Mouse (Mus musculus) hindbrain, embryonic 13.5 days (tissue): ENCODE data around the gene Sox5. TPM values are rescaled to one million over a fixed set of nuclear protein-coding genes. Genes with fewer than 3 reads are reported as not detected.

Experiments used
- ATAC-seq: fragments of 200-750 bp; cut with Nextera tagmentation; 2 replicates; pipeline ENCODE4 v1.8.0; 2017; ENCODE audit warnings: moderate TSS enrichment; ENCODE audit not compliant: low FRiP score
- H3K27ac ChIP-seq: fragments of 300-500 bp; sonication (generic); 2 replicates; pipeline ENCODE4 v1.5.1; 2015; ENCODE audit warnings: inconsistent platforms, mild to moderate bottlenecking, moderate library complexity
- H3K27me3 ChIP-seq: fragments of 300-500 bp; sonication (generic); 2 replicates; pipeline ENCODE4 v1.6.1; 2015; ENCODE audit warnings: mild to moderate bottlenecking, inconsistent platforms
- H3K36me3 ChIP-seq: fragments of 300-500 bp; sonication (generic); 2 replicates; pipeline ENCODE4 v1.6.1; 2015; ENCODE audit warnings: mild to moderate bottlenecking, inconsistent platforms
- H3K4me1 ChIP-seq: fragments of 300-500 bp; sonication (generic); replicated peaks from 2 replicates; pipeline ENCODE4 v1.6.1; 2015; ENCODE audit warnings: inconsistent platforms
- H3K4me2 ChIP-seq: fragments of 300-500 bp; sonication (generic); 2 replicates; pipeline ENCODE4 v1.6.1; 2015; ENCODE audit warnings: inconsistent platforms, mild to moderate bottlenecking, moderate library complexity
- H3K4me3 ChIP-seq: fragments of 300-500 bp; sonication (generic); 2 replicates; pipeline ENCODE4 v1.5.1; 2015; ENCODE audit warnings: mild to moderate bottlenecking, inconsistent platforms
- H3K9ac ChIP-seq: fragments of 300-500 bp; sonication (generic); 2 replicates; pipeline ENCODE4 v1.6.1; 2015; ENCODE audit warnings: mild to moderate bottlenecking, inconsistent platforms
- H3K9me3 ChIP-seq: fragments of 300-500 bp; sonication (generic); 2 replicates; pipeline ENCODE4 v1.6.1; 2016; ENCODE audit warnings: inconsistent platforms
- WGBS: fragments of 180-500 bp; shearing (Covaris S2); methylation state at CpG from one replicate; pipeline ENCODE4 v1.1.7; 2015; 5-methylcytosine and 5-hydroxymethylcytosine counted together
- polyA plus RNA-seq: library from polyadenylated mRNA; unstranded; fragments of >200 nt; fragmentation: Nextera tagmentation; extraction: Ambion mirVana; gene quantifications from 2 replicates; pipeline ENCODE4 v1.2.1, GENCODE M21; 2015

The Sox5 gene
- polyA plus RNA-seq, 1 experiment from 2014 or later = 27.7 TPM

DNA sequence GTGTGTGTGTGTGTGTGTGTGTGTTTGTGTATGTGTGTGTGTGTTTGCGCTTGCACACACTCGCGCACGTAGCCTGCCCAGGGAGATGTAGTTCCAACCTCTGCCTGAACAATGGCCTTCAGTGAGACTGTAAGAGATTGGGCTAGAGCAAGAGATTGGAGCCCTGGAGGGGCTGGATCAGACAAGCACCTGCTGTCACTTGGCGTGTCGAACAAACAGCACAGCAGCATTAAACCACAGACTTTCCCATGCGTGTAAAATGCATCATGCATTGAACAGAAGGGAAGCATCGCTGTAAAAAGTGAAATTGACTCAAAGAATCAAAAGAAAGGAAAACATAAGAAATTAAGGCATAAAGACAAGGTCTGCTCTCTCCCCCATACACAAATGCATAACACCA lies 11.1 kb upstream of the Sox5 start:
- Histone ChIP-seq H3K4me2 (no peak overlapping the region), H3K9ac (no peak overlapping the region), H3K36me3 (no peaks in the 10 kb centered on the region), H3K27ac (no peak overlapping the region), H3K9me3 (no peaks in the 10 kb centered on the region), H3K4me1 (no peaks in the 10 kb centered on the region), H3K27me3 (0 out of 2 replicates have a peak, but pooled peaks cover 4% of the 10 kb centered on the region), H3K4me3 (no peak overlapping the region)
- no peak for ATAC-seq
- WGBS = 86% methylated on average over 8 of the region's 8 CpGs

DNA sequence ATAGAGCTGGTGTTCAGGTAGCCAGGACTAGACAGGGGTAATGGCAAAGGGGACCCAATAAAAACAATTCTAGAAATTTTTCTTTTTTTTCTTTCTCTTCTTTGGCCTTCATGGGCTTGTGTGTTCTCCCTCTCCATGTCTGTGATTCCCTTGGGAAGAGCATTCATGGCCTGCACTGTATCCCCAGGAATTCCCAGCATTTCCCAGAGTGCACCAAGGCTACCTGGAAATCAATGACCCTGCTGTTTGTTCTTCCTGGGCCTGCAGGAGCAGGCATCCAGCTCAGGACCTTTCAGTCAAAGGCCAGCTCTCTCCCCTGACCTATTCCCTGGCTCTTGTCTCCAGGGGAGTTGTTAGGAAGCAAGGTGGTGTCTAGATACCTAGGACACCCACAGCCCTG lies 1.5 kb upstream of the Sox5 start:
- peak overlapping the region; percentile 85; the same call in 1 of the 2 replicates for H3K9ac ChIP-seq
- H3K36me3 ChIP-seq = no peaks in the 10 kb centered on the region
- H3K9me3 ChIP-seq = no peaks in the 10 kb centered on the region
- peak overlapping the region; percentile 93 for H3K4me2 ChIP-seq
- no peak overlapping the region for H3K27ac ChIP-seq
- ATAC-seq = no peak
- H3K4me3 ChIP-seq = peak overlapping the region; percentile 77; the same call in 1 of the 2 replicates
- H3K27me3 ChIP-seq = peaks cover 10% of the 10 kb centered on the region
- peaks cover 16% of the 10 kb centered on the region for H3K4me1 ChIP-seq

DNA sequence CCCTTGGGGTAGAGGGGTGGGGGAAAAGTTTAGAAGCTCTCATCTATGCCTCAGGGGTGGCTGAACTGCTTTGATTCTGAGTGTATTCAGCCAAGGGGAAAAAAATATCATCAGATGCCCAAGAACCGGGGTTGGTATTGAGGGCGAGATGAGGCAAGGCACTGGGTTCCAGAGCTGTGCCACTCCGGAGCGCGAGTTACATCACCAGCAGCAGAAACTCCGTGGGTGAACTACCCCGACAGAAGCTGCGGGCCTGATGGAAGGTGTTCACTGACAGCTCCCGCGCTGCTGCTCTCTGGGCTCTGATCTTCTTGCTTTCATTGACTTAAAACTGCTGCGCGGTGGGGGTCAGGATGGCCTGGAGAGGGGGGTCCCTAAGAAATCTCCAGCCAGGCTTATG lies 1.1 kb upstream of the Sox5 start:
- WGBS = 5% methylated on average over 12 of the region's 12 CpGs
- ATAC-seq = no peak
- Histone ChIP-seq H3K27ac (no peak overlapping the region), H3K36me3 (no peaks in the 10 kb centered on the region), H3K4me2 (peak overlapping the region; percentile 93), H3K4me3 (peak overlapping the region; percentile 77), H3K9ac (peak overlapping the region; percentile 85), H3K9me3 (no peaks in the 10 kb centered on the region), H3K27me3 (peaks cover 10% of the 10 kb centered on the region), H3K4me1 (peaks cover 16% of the 10 kb centered on the region)

DNA sequence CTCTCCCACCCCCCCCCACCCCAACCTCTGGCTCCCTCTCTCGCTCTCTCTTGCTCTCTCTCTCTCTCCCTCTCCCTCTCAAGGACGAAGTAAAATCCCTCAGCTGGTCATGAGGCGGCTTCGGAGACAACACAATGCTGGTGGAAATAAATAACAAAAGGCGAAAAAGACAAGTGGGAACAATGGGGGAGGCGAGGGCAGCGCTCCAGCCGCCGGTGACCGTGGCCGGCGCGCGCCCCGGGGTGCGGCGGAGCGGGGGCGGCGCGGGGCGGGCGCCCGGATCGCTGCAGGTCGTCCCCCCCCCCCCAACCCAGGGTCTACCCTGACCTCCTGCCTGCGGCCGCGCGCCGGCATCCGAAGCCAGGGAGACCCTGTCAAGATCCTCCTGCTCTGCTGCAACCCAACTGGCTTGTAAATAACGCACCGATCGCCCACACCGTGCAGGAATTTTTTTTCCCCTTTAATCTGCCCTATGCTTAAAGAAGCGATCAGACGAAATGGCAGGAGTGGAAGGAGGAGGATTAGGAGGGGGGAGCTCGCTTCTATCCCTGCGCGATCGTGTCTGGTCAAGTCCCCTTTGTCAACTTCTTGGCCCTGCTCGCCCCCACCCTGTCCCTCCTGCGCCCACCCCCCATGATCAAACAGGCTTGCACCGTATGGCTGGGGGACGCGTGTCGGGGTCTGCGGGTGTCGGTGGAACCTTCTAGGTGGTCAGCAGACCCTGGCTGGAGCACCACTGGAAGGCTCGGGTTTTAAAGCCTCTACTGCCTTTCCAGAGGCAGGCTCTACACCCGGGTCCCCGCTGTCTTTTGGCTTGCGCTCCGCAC lies 467 bp upstream of the Sox5 start:
- ATAC-seq = peak; percentile 59
- H3K27ac ChIP-seq = peak overlapping the region; percentile 78
- H3K27me3 ChIP-seq = peaks cover 10% of the 10 kb centered on the region
- WGBS = under 1% methylated on average over 35 of the region's 55 CpGs
- peaks cover 16% of the 10 kb centered on the region for H3K4me1 ChIP-seq
- no peaks in the 10 kb centered on the region for H3K9me3 ChIP-seq
- H3K36me3 ChIP-seq = no peaks in the 10 kb centered on the region
- H3K4me3 ChIP-seq = peak overlapping the region; percentile 77
- peak overlapping the region; percentile 93 for H3K4me2 ChIP-seq
- peak overlapping the region; percentile 85 for H3K9ac ChIP-seq

DNA sequence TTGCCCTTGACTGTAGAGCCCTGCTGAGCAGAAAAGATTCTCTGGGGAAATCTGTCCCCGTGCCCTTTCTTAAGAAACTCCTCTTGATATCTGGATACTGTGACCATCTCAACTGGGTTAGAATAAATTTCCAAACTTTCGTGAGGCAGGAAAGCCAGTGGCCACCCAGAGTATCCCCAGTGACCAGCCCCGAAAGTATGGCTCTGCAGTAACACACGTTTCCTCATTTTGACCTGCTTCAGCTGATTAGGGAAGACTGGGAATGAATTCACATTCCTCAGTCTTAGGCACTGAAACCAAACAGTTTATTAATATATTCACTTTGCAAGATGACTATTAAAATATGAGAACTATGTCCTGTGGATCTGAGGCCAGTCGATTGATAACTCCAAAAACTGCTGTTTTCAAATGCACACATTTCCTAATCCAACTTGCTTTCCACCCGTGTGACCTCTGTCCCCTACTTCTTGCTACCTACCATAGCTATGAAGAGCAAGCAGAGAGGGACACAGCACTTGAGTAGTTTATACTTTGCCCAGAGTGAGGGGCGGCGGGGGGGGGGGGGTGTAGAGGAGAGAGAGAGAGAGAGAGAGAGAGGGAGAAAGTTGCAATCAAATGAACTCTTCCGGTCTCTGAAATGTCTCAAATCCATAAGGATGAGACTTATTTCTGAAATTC lies 1.0 kb downstream of the Sox5 start:
- no peak overlapping the region for H3K27ac ChIP-seq

DNA sequence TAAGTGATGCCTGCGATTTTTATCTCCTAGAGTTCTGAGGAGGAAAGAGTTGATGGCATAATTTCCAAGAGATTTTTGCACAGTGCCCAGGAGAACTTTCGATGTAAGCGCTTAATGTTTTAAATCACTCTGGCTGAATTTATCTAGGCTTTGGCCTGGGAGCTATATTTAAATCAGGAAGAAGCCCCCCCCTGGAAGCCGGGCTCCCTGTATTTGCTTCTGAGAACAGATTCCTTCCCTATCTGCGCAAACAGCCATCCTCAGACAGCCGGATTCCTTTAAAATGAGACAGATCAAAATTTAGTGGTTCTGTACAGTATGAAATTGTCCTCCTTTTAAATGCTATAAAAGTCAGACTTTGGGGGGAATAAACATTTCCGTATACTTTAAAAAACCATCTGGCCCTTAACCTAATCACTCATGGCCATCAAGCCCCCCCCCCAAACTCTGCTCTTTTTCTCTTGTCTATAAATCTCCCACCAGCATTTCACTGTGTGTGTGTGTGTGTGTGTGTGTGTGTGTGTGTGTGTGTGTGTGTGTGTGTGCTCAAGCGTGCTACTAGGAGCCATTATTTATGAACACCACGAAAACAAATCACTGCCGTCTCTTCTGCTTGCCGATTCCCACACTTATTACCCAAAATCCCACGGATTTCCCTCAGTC lies 1.7 kb downstream of the Sox5 start:
- whole genome bisulfite sequencing = 54% methylated on average over 12 of the region's 12 CpGs
- Histone ChIP-seq H3K9me3 (no peaks in the 10 kb centered on the region), H3K36me3 (no peaks in the 10 kb centered on the region), H3K4me1 (peaks cover 16% of the 10 kb centered on the region), H3K27ac (no peak overlapping the region), H3K27me3 (peaks cover 8% of the 10 kb centered on the region), H3K4me3 (no peak overlapping the region), H3K9ac (no peak overlapping the region), H3K4me2 (peak overlapping the region; percentile 93)
- no peak for ATAC-seq

More for the DNA sequence above, 1.0 kb downstream of the Sox5 start:
- H3K4me2 ChIP-seq = peak overlapping the region; percentile 93
- 24% methylated on average over 9 of the region's 9 CpGs for WGBS
- H3K4me3 ChIP-seq = peak overlapping the region; percentile 77
- peak overlapping the region; percentile 85 for H3K9ac ChIP-seq
- H3K9me3 ChIP-seq = no peaks in the 10 kb centered on the region
- no peaks in the 10 kb centered on the region for H3K36me3 ChIP-seq
- H3K27me3 ChIP-seq = peaks cover 10% of the 10 kb centered on the region
- H3K4me1 ChIP-seq = peaks cover 16% of the 10 kb centered on the region
- ATAC-seq = no peak

DNA sequence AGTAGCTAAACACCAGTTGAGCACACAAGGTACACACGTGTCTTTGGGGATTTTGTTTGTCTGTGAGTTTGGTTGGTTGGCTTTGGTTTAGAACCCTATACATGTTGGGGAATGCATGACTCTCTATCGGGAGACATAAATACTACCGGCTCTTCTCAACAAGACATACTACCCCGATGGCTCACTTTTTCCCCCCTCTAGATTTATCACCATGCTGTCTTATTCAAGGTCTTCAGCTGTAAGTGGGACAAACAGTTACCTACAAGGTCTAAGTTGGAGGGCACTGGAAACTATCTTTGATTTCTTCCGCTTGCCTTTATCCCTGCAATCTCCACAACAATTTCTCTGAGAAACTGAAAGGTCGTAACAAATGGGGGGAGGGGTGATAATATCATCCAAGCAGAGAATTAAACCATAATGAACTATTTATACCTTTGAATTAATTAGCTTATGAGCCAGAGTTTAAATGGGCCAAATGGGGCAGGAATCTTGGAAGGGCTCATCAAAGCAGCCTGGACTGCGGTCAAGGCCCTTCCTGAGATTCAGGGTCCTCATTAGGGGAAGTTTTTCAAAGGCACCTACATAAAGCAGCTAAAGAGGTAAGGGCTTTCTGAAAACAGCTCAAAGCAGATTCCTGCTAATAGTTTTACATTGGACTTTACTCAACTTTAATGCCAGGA lies 4.3 kb downstream of the Sox5 start:
- Histone ChIP-seq H3K4me3 (no peak overlapping the region), H3K4me1 (peaks cover 10% of the 10 kb centered on the region), H3K27ac (no peak overlapping the region), H3K9me3 (no peaks in the 10 kb centered on the region), H3K36me3 (no peaks in the 10 kb centered on the region), H3K27me3 (no peaks in the 10 kb centered on the region), H3K9ac (no peak overlapping the region), H3K4me2 (no peak overlapping the region)
- WGBS = 95% methylated on average over 7 of the region's 7 CpGs
- no peak for ATAC-seq

DNA sequence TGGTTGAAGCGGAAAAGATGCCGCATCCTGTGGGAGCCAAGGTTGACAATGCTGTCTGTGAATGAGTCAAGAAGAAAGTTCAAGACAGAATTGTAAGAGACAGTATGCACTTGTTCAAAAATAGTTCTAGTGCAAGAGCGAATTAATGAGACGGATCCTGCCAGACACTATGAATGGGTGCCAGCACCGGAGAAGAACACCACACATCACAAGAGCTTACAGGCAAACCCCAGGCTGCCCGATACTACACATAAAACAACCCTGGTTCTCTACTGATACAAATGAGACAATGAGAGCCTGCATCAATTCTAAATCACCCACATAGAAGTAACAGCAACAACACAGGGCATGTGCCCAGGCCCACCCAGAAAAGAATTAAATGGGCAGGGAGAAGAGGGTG lies 8.0 kb downstream of the Sox5 start:
- no peaks in the 10 kb centered on the region for H3K9me3 ChIP-seq
- H3K4me1 ChIP-seq = peaks cover 20% of the 10 kb centered on the region
- WGBS = 76% methylated on average over 6 of the region's 6 CpGs
- no peak overlapping the region for H3K9ac ChIP-seq
- no peaks in the 10 kb centered on the region for H3K27me3 ChIP-seq
- no peak overlapping the region for H3K4me3 ChIP-seq
- H3K27ac ChIP-seq = no peak overlapping the region
- no peak for ATAC-seq
- H3K4me2 ChIP-seq = no peak overlapping the region
- H3K36me3 ChIP-seq = no peaks in the 10 kb centered on the region

DNA sequence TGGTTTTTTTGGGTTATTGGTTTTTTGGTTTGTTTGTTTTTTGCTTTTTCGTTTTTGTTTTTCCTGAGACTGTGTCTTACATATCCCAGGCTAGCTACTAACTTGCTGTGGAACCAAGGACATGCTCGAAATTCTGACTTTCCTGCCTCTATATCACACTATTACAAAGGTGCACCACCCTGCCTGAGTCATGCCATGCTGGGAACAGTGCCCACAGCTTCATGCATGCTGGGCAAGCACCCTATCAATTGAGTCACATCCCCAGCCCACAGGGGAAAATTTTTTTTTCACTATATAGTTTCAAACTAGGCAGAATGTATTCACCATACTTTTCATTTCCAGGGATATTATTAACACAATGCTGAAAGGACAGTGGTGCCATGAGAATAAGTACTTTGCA lies 8.8 kb downstream of the Sox5 start:
- Histone ChIP-seq H3K9ac (no peak overlapping the region), H3K4me1 (peaks cover 25% of the 10 kb centered on the region), H3K4me2 (no peak overlapping the region), H3K4me3 (no peak overlapping the region), H3K27ac (no peak overlapping the region), H3K9me3 (no peaks in the 10 kb centered on the region), H3K36me3 (no peaks in the 10 kb centered on the region), H3K27me3 (0 out of 2 replicates have a peak, but pooled peaks cover 3% of the 10 kb centered on the region)
- ATAC-seq = no peak
- 82% methylated on average over 2 of the region's 2 CpGs for WGBS

DNA sequence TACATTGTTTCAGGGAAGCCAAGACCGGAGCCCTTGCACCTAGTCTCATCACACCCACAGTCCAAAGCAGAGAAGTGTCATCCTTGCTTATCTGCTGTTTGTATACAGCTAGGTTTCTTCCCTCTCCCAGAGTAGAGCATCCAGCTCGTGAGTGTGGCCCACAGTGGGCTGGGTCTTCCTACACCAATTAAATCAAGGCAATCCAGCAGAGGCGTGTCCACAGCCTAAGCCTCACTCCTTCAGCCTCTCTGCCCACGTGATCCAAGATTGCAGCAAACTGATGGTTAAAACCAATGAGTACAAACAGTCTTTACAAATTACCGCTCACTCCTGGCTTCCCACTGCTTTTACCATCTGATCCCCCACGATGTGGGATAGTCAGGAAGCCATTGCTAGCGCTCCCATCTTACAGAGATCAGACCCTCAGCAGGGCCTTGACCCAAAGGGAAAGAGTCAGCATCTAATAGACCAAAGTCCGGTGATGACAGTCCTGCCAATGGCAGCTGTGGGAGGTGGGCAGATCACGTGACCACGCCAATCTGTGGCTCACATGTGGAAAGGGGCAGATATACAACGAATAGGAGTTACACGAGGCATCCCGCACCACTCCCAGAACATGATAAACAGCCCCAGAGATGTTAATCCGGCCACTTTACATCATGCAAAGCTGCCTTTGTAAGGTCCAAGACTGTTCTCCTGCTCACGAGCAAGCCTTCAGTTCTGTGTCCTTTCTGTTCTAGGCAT lies 9.4 kb downstream of the Sox5 start:
- no peak for ATAC-seq
- Histone ChIP-seq H3K4me2 (no peak overlapping the region), H3K9me3 (no peaks in the 10 kb centered on the region), H3K27ac (no peak overlapping the region), H3K9ac (no peak overlapping the region), H3K36me3 (no peaks in the 10 kb centered on the region), H3K4me3 (no peak overlapping the region), H3K4me1 (peaks cover 25% of the 10 kb centered on the region), H3K27me3 (0 out of 2 replicates have a peak, but pooled peaks cover 3% of the 10 kb centered on the region)
- 63% methylated on average over 15 of the region's 15 CpGs for WGBS

DNA sequence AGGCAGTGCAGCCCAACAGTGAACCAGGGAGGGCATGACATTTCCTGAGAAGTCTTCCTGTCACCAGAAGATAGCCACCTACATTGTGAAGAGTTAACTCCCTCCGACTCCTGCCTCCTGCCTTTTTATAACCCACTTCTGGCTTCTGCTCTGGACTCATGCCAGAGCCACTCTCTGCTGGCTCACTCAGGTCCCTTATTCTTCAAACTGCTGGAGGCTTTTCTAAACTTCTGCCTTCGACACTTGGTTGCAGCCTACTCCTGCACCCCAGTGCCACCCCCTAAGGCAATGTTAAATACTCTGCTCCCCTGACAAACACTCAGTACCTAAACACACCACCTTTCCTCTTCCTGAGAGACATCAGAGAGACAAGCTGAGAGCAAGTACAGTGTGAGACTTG lies 12.7 kb downstream of the Sox5 start:
- no peaks in the 10 kb centered on the region for H3K36me3 ChIP-seq
- H3K9ac ChIP-seq = no peak overlapping the region
- H3K9me3 ChIP-seq = no peaks in the 10 kb centered on the region
- no peak overlapping the region for H3K4me3 ChIP-seq
- 42% methylated on average over 2 of the region's 2 CpGs for WGBS
- H3K4me2 ChIP-seq = no peak overlapping the region
- 0 out of 2 replicates have a peak, but pooled peaks cover 3% of the 10 kb centered on the region for H3K27me3 ChIP-seq
- peaks cover 25% of the 10 kb centered on the region for H3K4me1 ChIP-seq
- H3K27ac ChIP-seq = no peak overlapping the region
- no peak for ATAC-seq
